Mouse (Mus musculus) liver, embryonic 11.5 days (tissue): Measurements from ENCODE around the gene Proz. TPM values are rescaled to one million over a fixed set of nuclear protein-coding genes. Genes with fewer than 3 reads are reported as not detected.
"Not testable (repeated sequence)": the region's sequence is repeated elsewhere in the genome, so short reads cannot be mapped to it uniquely, and the experiment has no call there.

ENCODE experiments used
- ATAC-seq: fragments of 200-750 bp; cut with Nextera tagmentation; replicated peaks from 2 replicates; pipeline ENCODE4 v1.8.0; 2017; ENCODE audit warnings: moderate number of reproducible peaks, mild to moderate bottlenecking, moderate TSS enrichment, moderate library complexity; ENCODE audit not compliant: low FRiP score
- DNase-seq: peaks from one replicate; pipeline ENCODE4 v3.0.0-alpha.2; 2017; ENCODE audit warnings: low spot score
- H3K27ac ChIP-seq: fragments of 300-500 bp; sonication (generic); 2 replicates; pipeline ENCODE4 v1.5.1; 2014; ENCODE audit warnings: mild to moderate bottlenecking, low read depth, low read length, control low read depth
- H3K27me3 ChIP-seq: fragments of 300-500 bp; sonication (generic); replicated peaks from 2 replicates; pipeline ENCODE4 v1.6.1; 2014; ENCODE audit warnings: low read length, mixed read lengths; ENCODE audit not compliant: control insufficient read depth, insufficient read depth
- H3K36me3 ChIP-seq: fragments of 300-500 bp; sonication (generic); 2 replicates; pipeline ENCODE4 v1.6.1; 2014; ENCODE audit warnings: mild to moderate bottlenecking, low read length, moderate library complexity, mixed read lengths; ENCODE audit not compliant: control insufficient read depth, insufficient read depth
- H3K4me1 ChIP-seq: fragments of 300-500 bp; sonication (generic); replicated peaks from 2 replicates; pipeline ENCODE4 v1.6.1; 2014; ENCODE audit warnings: low read length, mixed read lengths; ENCODE audit not compliant: control insufficient read depth, insufficient read depth
- H3K4me2 ChIP-seq: fragments of 300-500 bp; sonication (generic); 2 replicates; pipeline ENCODE4 v1.6.1; 2014; ENCODE audit warnings: mild to moderate bottlenecking, control low read depth, moderate library complexity
- H3K4me3 ChIP-seq: fragments of 300-500 bp; sonication (generic); 2 replicates; pipeline ENCODE4 v1.5.1; 2014; ENCODE audit warnings: low read depth, low read length, control low read depth
- H3K9ac ChIP-seq: fragments of 300-500 bp; sonication (generic); 2 replicates; pipeline ENCODE4 v1.6.1; 2014; ENCODE audit warnings: low read depth, low read length, control low read depth
- H3K9me3 ChIP-seq: fragments of 300-500 bp; sonication (generic); 2 replicates; pipeline ENCODE4 v1.6.1; 2016; ENCODE audit warnings: low read length, inconsistent platforms, mixed read lengths; ENCODE audit not compliant: control insufficient read depth
- WGBS: fragments of 180-500 bp; shearing (Covaris S2); extraction: QIAGEN DNeasy Blood & Tissue Kit; methylation state at CpG from one replicate; pipeline ENCODE4 v1.1.7; 2014; 5-methylcytosine and 5-hydroxymethylcytosine counted together
- polyA plus RNA-seq: library from polyadenylated mRNA; unstranded; fragments of >200 nt; fragmentation: Nextera tagmentation; extraction: Ambion mirVana; gene quantifications from 2 replicates; pipeline ENCODE4 v1.2.1, GENCODE M21; 2014

Gene Proz
- polyA plus RNA-seq, 1 experiment from 2014 or later = 13.5 TPM

DNA sequence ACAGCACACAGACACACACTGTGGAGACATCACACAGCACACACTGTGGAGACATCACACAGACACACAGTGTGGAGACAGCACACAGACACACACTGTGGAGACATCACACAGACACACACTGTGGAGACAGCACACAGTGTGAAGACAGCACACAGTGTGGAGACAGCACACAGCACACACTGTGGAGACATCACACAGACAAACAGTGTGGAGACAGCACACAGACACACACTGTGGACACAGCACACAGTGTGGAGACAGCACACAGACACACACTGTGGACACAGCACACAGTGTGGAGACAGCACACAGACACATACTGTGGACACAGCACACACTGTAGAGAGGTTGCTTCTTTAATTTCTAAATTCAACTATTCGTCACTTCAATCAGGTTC is 14.9 kb downstream of the Proz start:
- not testable (repeated sequence) for DNase-seq, H3K4me1 ChIP-seq, H3K27me3 ChIP-seq, H3K4me2 ChIP-seq, H3K27ac ChIP-seq, H3K4me3 ChIP-seq, H3K9me3 ChIP-seq, ATAC-seq, H3K9ac ChIP-seq
- peaks cover 33% of the 10 kb centered on the region for H3K36me3 ChIP-seq
- WGBS = 89% methylated on average over 1 of the region's 1 CpGs

DNA sequence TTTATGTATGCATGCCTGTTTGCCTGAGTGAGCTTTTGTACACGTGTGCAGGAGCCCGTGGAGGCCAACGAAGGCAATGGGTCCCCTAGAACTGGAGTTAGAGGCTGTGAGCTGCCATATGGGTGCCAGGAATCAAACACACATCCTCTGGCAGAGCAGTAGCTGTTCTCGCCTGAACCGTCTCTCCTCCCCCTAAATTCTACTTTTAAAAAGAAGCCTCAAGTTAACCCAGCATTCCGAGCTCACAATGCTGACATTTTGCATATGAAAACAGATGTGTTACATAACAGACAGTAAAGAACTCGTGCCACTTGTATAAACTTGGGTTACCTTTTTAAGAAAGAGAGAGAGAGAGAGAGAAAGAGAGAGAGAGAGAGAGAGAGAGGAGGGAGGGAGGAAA is 16.8 kb downstream of the Proz start:
- Histone ChIP-seq H3K4me1 (no peaks in the 10 kb centered on the region), H3K36me3 (peaks cover 42% of the 10 kb centered on the region), H3K9me3 (no peaks in the 10 kb centered on the region), H3K4me2 (no peak overlapping the region), H3K27me3 (no peaks in the 10 kb centered on the region), H3K4me3 (no peak overlapping the region), H3K9ac (no peak overlapping the region), H3K27ac (no peak overlapping the region)
- ATAC-seq (no peak), DNase-seq (no peak)
- WGBS = 87% methylated on average over 7 of the region's 7 CpGs

DNA sequence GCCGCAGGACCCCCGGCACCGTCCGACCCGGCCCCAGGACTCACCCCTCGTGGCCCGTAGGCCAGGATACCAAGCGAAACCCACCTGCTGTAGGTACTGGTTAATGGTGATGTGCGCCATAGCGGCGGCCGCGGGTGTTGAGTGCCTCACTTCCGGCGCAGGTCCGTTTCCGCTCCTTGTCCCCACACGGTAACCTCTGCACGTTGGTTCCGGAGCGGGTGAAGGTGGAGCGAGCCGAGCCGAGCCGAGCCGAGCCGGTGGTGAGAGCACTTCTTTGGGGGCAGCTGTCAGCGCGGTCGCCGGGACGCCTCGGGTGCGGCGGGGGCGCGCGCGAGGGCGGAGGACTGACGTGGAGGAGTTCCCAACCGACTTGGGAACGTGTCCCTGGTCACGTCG is 44.0 kb downstream of the Proz start:
- peaks cover 29% of the 10 kb centered on the region for H3K4me1 ChIP-seq
- H3K9me3 ChIP-seq = no peaks in the 10 kb centered on the region
- no peaks in the 10 kb centered on the region for H3K27me3 ChIP-seq
- peak overlapping the region; percentile 99 for H3K9ac ChIP-seq
- H3K27ac ChIP-seq = peak overlapping the region; percentile 83
- under 1% methylated on average over 45 of the region's 45 CpGs for WGBS
- H3K4me2 ChIP-seq = peak overlapping the region; percentile 90
- peak; percentile 70 for ATAC-seq
- DNase-seq = peak; percentile 92
- peaks cover 10% of the 10 kb centered on the region; the same call in 1 of the 2 replicates for H3K36me3 ChIP-seq
- peak overlapping the region; percentile 71 for H3K4me3 ChIP-seq

- H3K4me1 ChIP-seq = peaks cover 35% of the 10 kb centered on the region
- WGBS = under 1% methylated on average over 79 of the region's 87 CpGs
Measured at GRCm38 (mm10) chr8:13105087-13105881, 44.6 kb downstream of the Proz start, which contains the start of the genes Pcid2 and Cul4a. Pcid2 (minus strand) TSS chr8:13105459. Cul4a (plus strand) TSS chr8:13105621.

GRCm38 (mm10) chr8:13105908-13106551 is 45.3 kb downstream of the Proz start:
- WGBS = under 1% methylated on average over 61 of the region's 63 CpGs
- H3K4me3 ChIP-seq = peak overlapping the region; percentile 71
- H3K4me2 ChIP-seq = peak overlapping the region; percentile 85
- no peaks in the 10 kb centered on the region for H3K27me3 ChIP-seq
- ATAC-seq (peak; percentile 24), DNase-seq (peak; percentile 76)
- 0 out of 2 replicates have a peak, but pooled peaks cover 5% of the 10 kb centered on the region for H3K36me3 ChIP-seq
- peak overlapping the region; percentile 85 for H3K27ac ChIP-seq
- H3K4me1 ChIP-seq = peaks cover 35% of the 10 kb centered on the region
- H3K9me3 ChIP-seq = no peaks in the 10 kb centered on the region
- H3K9ac ChIP-seq = peak overlapping the region; percentile 99

More at GRCm38 (mm10) chr8:13105087-13105881, 44.6 kb downstream of the Proz start, which contains the start of the genes Pcid2 and Cul4a:
- Histone ChIP-seq H3K27me3 (no peaks in the 10 kb centered on the region), H3K4me3 (peak within 1 kb of the TSS; percentile 71), H3K9ac (peak within 1 kb of the TSS; percentile 99), H3K4me2 (peak within 1 kb of the TSS; percentile 90), H3K27ac (peak within 1 kb of the TSS; percentile 85), H3K9me3 (no peaks in the 10 kb centered on the region), H3K36me3 (peaks cover 8% of the 10 kb centered on the region; the same call in 1 of the 2 replicates)
- ATAC-seq (peak; percentile 86), DNase-seq (peak; percentile 98)

GRCm38 (mm10) chr8:13107990-13108638 is 47.4 kb downstream of the Proz start:
- H3K9ac ChIP-seq = peak overlapping the region; percentile 55

DNA sequence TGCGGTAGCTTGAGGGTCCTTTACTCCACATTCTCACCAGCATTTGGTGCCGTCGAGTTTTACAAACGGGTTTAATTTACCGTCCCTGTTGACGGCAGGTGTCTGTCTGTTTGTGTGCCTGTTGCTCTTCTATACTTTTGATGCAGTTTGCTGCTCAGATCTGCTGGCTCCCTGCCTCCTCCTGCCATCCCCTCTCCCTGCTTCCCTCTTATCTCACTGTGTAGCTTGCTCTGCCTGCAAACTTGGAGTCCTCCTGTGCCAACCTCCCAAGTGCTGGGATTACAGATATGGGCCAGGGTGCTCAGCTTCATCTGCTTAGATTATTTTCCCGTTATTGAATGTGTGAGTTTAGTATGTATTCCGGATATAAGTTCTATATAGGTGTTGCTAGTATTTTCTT is 48.3 kb downstream of the Proz start:
- peak overlapping the region; percentile 85 for H3K4me2 ChIP-seq
- no peak for DNase-seq
- no peaks in the 10 kb centered on the region for H3K27me3 ChIP-seq
- 74% methylated on average over 8 of the region's 8 CpGs for WGBS
- H3K4me1 ChIP-seq = peaks cover 30% of the 10 kb centered on the region
- peak overlapping the region; percentile 55 for H3K9ac ChIP-seq
- H3K4me3 ChIP-seq = peak overlapping the region; percentile 32
- ATAC-seq = peak; percentile 20; the same call in 1 of the 2 replicates
- peaks cover 10% of the 10 kb centered on the region; the same call in 1 of the 2 replicates for H3K36me3 ChIP-seq
- H3K9me3 ChIP-seq = no peaks in the 10 kb centered on the region
- peak overlapping the region; percentile 88 for H3K27ac ChIP-seq

More at GRCm38 (mm10) chr8:13107990-13108638, 47.4 kb downstream of the Proz start:
- peak overlapping the region; percentile 32 for H3K4me3 ChIP-seq
- WGBS = 60% methylated on average over 13 of the region's 13 CpGs
- H3K27ac ChIP-seq = peak overlapping the region; percentile 88
- ATAC-seq (peak; percentile 62), DNase-seq (peak; percentile 46)
- H3K4me1 ChIP-seq = peaks cover 35% of the 10 kb centered on the region
- no peaks in the 10 kb centered on the region for H3K9me3 ChIP-seq
- H3K36me3 ChIP-seq = peaks cover 5% of the 10 kb centered on the region; the same call in 1 of the 2 replicates
- H3K4me2 ChIP-seq = peak overlapping the region; percentile 85
- H3K27me3 ChIP-seq = no peaks in the 10 kb centered on the region

- Histone ChIP-seq H3K4me1 (peaks cover 28% of the 10 kb centered on the region), H3K4me2 (peak overlapping the region; percentile 85), H3K27me3 (no peaks in the 10 kb centered on the region), H3K27ac (no peak overlapping the region), H3K4me3 (no peak overlapping the region; the same call in 1 of the 2 replicates), H3K9me3 (no peaks in the 10 kb centered on the region), H3K9ac (no peak overlapping the region), H3K36me3 (peaks cover 11% of the 10 kb centered on the region; the same call in 1 of the 2 replicates)
- ATAC-seq = no peak
- no peak for DNase-seq
- WGBS = 69% methylated on average over 1 of the region's 1 CpGs
Measured at GRCm38 (mm10) chr8:13109416-13109960, 48.8 kb downstream of the Proz start.
